Mouse (Mus musculus) cortical plate, adult 2 months (tissue): ENCODE measurements at regions not wholly inside any gene's neighbourhood (a gene's known extent, or its start where the extent isn't known, plus 50 kb on each side); places are given as distances from the start of the nearest gene placed in this dataset.
A peak's percentile ranks its signal among the peaks of the same experiment; 100 is the strongest.

Experiments used
- CTCF ChIP-seq: fragments of 200-500 bp; IDR thresholded peaks from 2 replicates; pipeline ENCODE4 v1.5.1; 2011; ENCODE audit warnings: mild to moderate bottlenecking, control low read depth, low read length; ENCODE audit not compliant: insufficient read depth; ENCODE audit errors: extremely low read depth
- POLR2A ChIP-seq: fragments of 200-500 bp; IDR thresholded peaks from 2 replicates; pipeline ENCODE4 v1.6.1; 2011; ENCODE audit warnings: mild to moderate bottlenecking, low read length, control low read depth; ENCODE audit not compliant: insufficient read depth; ENCODE audit errors: extremely low read depth

DNA sequence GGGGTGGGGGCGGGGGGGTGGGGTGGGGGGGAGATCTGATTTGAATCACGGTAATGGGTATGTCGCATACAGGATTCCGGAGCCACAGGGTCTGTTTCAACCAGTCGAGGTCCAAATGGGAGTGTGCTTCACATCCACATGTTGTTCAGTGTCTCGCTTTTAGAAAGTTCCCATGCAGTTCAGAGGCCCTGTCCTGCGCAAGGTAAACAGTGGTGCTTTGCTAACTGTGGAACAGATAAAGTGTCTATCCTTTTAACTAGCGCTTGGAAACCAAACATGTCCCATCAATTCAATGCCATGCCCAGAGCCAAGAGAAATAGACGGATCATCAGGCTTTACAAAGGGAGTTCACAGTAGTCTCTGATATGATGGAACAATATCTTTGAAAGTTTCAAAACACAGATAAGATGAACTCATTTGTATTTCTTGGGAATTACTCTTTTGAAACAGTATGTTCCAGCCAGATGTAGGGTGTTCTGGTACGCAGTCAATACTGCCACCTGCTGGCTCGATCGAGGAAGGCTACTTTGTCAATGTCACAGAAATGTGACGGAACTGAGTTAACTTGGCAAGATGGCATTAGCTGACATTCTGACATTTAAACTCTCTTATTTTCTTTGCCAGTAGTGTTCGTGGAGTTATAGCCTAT lies 72.9 kb upstream of the Gmds start:
- TF ChIP-seq CTCF (peak; percentile 97), POLR2A (no peak)
